Mouse (Mus musculus) erythroid progenitor cell, adult 5-6 weeks (primary cell): ENCODE measurements around the gene Os9. TPM values are rescaled to one million over a fixed set of nuclear protein-coding genes. Genes with fewer than 3 reads are reported as not detected.
"Not testable (repeated sequence)": the region's sequence is repeated elsewhere in the genome, so short reads cannot be mapped to it uniquely, and the experiment has no call there.

Source experiments
- ATAC-seq: replicated peaks from 2 replicates; pipeline ENCODE4 v1.8.0; 2016; ENCODE audit warnings: moderate number of reproducible peaks, mild to moderate bottlenecking, moderate TSS enrichment, inconsistent platforms; ENCODE audit not compliant: poor library complexity, low FRiP score, severe bottlenecking
- total RNA-seq, 2 experiments: library from RNA; stranded (forward) in 1 of 2; stranded (reverse) in 1 of 2; fragments of 150-400 nt in 1 of 2; fragments of 186-747, 209-891 nt in 1 of 2; gene quantifications; 2 replicates each; pipeline versions ENCODE4 v1.2.3 to v1.2.4; 2015 to 2017; ENCODE audit warnings: low replicate concordance in 2 of 2

Os9 gene
- total RNA-seq, 2 experiments from 2014 or later: 36.5 to 70.0 TPM

GRCm38 (mm10) chr10:127150471-127150872, 29.5 kb upstream of the Os9 start:
- ATAC-seq: no peak

- no peak for ATAC-seq
These were observed 26.2 kb upstream of the Os9 start for GRCm38 (mm10) chr10:127147135-127147534.

- no peak for ATAC-seq
These were observed 24.4 kb upstream of the Os9 start for GRCm38 (mm10) chr10:127145303-127145702.

GRCm38 (mm10) chr10:127144536-127144935, 23.6 kb upstream of the Os9 start:
- no peak for ATAC-seq

- no peak for ATAC-seq
These were observed 22.3 kb upstream of the Os9 start for GRCm38 (mm10) chr10:127143228-127143627.

- no peak for ATAC-seq
These were observed 20.6 kb upstream of the Os9 start for GRCm38 (mm10) chr10:127141500-127141899.

GRCm38 (mm10) chr10:127140971-127141370, 20.0 kb upstream of the Os9 start:
- no peak for ATAC-seq

- no peak for ATAC-seq
These were observed 17.6 kb upstream of the Os9 start for GRCm38 (mm10) chr10:127138328-127139141.

GRCm38 (mm10) chr10:127137896-127138295, 17.0 kb upstream of the Os9 start:
- no peak for ATAC-seq

- no peak for ATAC-seq
These were observed 15.6 kb upstream of the Os9 start for GRCm38 (mm10) chr10:127136510-127136909.

GRCm38 (mm10) chr10:127135118-127135836, 14.3 kb upstream of the Os9 start:
- peak; percentile 73 for ATAC-seq

GRCm38 (mm10) chr10:127134394-127135035, 13.6 kb upstream of the Os9 start:
- not testable (repeated sequence) for ATAC-seq

GRCm38 (mm10) chr10:127132469-127132868, 11.5 kb upstream of the Os9 start:
- no peak for ATAC-seq

GRCm38 (mm10) chr10:127129431-127129830, 8.5 kb upstream of the Os9 start:
- ATAC-seq: no peak

GRCm38 (mm10) chr10:127127711-127128279, 6.9 kb upstream of the Os9 start:
- ATAC-seq: no peak

- no peak for ATAC-seq
These were observed 5.6 kb upstream of the Os9 start for GRCm38 (mm10) chr10:127126579-127126978.

- ATAC-seq: no peak
These were observed 4.5 kb upstream of the Os9 start for GRCm38 (mm10) chr10:127125210-127126001.

- ATAC-seq: peak; percentile 40
These were observed 2.5 kb upstream of the Os9 start for GRCm38 (mm10) chr10:127123436-127123805.

- peak; percentile 69 for ATAC-seq
These were observed 2.0 kb upstream of the Os9 start for GRCm38 (mm10) chr10:127122784-127123435.
